Mouse (Mus musculus) hindbrain, embryonic 13.5 days (tissue): ENCODE measurements at regions not wholly inside any gene's neighbourhood (a gene's known extent, or its start where the extent isn't known, plus 50 kb on each side); places are given as distances from the start of the nearest gene placed in this dataset.

Experiments used
- ATAC-seq: fragments of 200-750 bp; cut with Nextera tagmentation; 2 replicates; pipeline ENCODE4 v1.8.0; 2017; ENCODE audit warnings: moderate TSS enrichment; ENCODE audit not compliant: low FRiP score
- H3K27ac ChIP-seq: fragments of 300-500 bp; sonication (generic); 2 replicates; pipeline ENCODE4 v1.5.1; 2015; ENCODE audit warnings: inconsistent platforms, mild to moderate bottlenecking, moderate library complexity
- H3K27me3 ChIP-seq: fragments of 300-500 bp; sonication (generic); 2 replicates; pipeline ENCODE4 v1.6.1; 2015; ENCODE audit warnings: mild to moderate bottlenecking, inconsistent platforms
- H3K36me3 ChIP-seq: fragments of 300-500 bp; sonication (generic); 2 replicates; pipeline ENCODE4 v1.6.1; 2015; ENCODE audit warnings: mild to moderate bottlenecking, inconsistent platforms
- H3K4me1 ChIP-seq: fragments of 300-500 bp; sonication (generic); replicated peaks from 2 replicates; pipeline ENCODE4 v1.6.1; 2015; ENCODE audit warnings: inconsistent platforms
- H3K4me2 ChIP-seq: fragments of 300-500 bp; sonication (generic); 2 replicates; pipeline ENCODE4 v1.6.1; 2015; ENCODE audit warnings: inconsistent platforms, mild to moderate bottlenecking, moderate library complexity
- H3K4me3 ChIP-seq: fragments of 300-500 bp; sonication (generic); 2 replicates; pipeline ENCODE4 v1.5.1; 2015; ENCODE audit warnings: mild to moderate bottlenecking, inconsistent platforms
- H3K9ac ChIP-seq: fragments of 300-500 bp; sonication (generic); 2 replicates; pipeline ENCODE4 v1.6.1; 2015; ENCODE audit warnings: mild to moderate bottlenecking, inconsistent platforms
- H3K9me3 ChIP-seq: fragments of 300-500 bp; sonication (generic); 2 replicates; pipeline ENCODE4 v1.6.1; 2016; ENCODE audit warnings: inconsistent platforms
- WGBS: fragments of 180-500 bp; shearing (Covaris S2); methylation state at CpG from one replicate; pipeline ENCODE4 v1.1.7; 2015; 5-methylcytosine and 5-hydroxymethylcytosine counted together

- peak; percentile 73 for ATAC-seq
- H3K9me3 ChIP-seq, result no peaks in the 10 kb centered on the region
- peak overlapping the region; percentile 59 for H3K4me2 ChIP-seq
- 17% methylated on average over 18 of the region's 18 CpGs for WGBS
- no peaks in the 10 kb centered on the region for H3K36me3 ChIP-seq
- H3K4me3 ChIP-seq, result peak overlapping the region; percentile 31
- peaks cover 3% of the 10 kb centered on the region for H3K4me1 ChIP-seq
- 0 out of 2 replicates have a peak overlapping the region, but pooled peaks have one; percentile 43 for H3K9ac ChIP-seq
- H3K27ac ChIP-seq, result no peak overlapping the region
- peaks cover 6% of the 10 kb centered on the region for H3K27me3 ChIP-seq
Measured at GRCm38 (mm10) chr10:19185790-19186581, 170.3 kb upstream of the Olig3 start.

DNA sequence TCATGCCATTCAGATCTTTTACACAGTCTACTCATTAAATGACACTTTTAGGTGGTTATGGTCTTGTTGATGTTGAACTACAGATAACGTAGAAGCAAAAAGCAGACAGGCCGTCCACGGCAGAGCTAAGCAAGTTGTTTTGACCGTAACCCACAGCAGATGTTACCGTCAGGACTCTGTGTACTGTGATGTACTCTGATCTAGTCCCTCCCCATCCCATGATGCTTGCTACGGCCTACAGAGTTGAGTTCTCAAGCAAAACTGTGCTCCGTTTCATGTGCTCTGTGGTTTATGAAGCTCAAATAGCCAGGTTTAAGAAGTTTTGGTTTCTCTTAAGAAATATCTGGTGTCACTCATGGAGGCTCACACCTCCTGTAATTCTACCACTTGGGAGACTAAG is 169.4 kb upstream of the Tnfaip3 start:
- no peak overlapping the region for H3K4me2 ChIP-seq
- H3K4me3 ChIP-seq, result no peak overlapping the region
- H3K27me3 ChIP-seq, result peaks cover 6% of the 10 kb centered on the region
- 98% methylated on average over 7 of the region's 7 CpGs for WGBS
- no peak overlapping the region for H3K27ac ChIP-seq
- ATAC-seq, result no peak
- H3K36me3 ChIP-seq, result no peaks in the 10 kb centered on the region
- no peaks in the 10 kb centered on the region for H3K9me3 ChIP-seq
- no peak overlapping the region for H3K9ac ChIP-seq
- H3K4me1 ChIP-seq, result peaks cover 3% of the 10 kb centered on the region

GRCm38 (mm10) chr10:19177895-19178294 is 162.4 kb upstream of the Tnfaip3 start:
- no peak for ATAC-seq
- WGBS, result 91% methylated on average over 5 of the region's 5 CpGs
- H3K9me3 ChIP-seq, result peaks cover 8% of the 10 kb centered on the region; the same call in 1 of the 2 replicates
- H3K4me2 ChIP-seq, result no peak overlapping the region
- H3K9ac ChIP-seq, result no peak overlapping the region
- H3K27ac ChIP-seq, result no peak overlapping the region
- H3K36me3 ChIP-seq, result no peaks in the 10 kb centered on the region
- no peaks in the 10 kb centered on the region for H3K27me3 ChIP-seq
- no peak overlapping the region for H3K4me3 ChIP-seq
- H3K4me1 ChIP-seq, result no peaks in the 10 kb centered on the region

DNA sequence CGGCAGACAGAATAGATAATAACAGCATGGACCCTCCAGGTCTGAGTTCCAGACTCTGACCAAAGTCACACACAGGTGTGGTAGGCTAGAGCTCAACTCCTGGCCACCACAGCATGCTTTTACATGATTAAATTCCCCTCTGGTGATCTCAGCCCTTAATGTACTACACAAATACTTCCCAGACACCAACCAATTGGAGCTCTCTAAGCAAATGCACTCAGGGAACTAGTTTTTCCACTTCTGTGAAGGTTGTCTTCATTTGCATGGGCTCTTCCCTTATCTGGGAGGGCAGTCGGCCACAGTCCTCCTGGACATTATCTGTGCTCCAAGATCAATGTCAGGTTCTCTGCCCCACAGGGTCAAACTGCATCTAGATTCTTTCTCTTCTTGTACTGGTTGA is 162.0 kb upstream of the Tnfaip3 start:
- no peak overlapping the region for H3K9ac ChIP-seq
- H3K4me1 ChIP-seq, result no peaks in the 10 kb centered on the region
- H3K36me3 ChIP-seq, result no peaks in the 10 kb centered on the region
- peaks cover 8% of the 10 kb centered on the region; the same call in 1 of the 2 replicates for H3K9me3 ChIP-seq
- no peak for ATAC-seq
- H3K27ac ChIP-seq, result no peak overlapping the region
- no peak overlapping the region for H3K4me2 ChIP-seq
- H3K27me3 ChIP-seq, result no peaks in the 10 kb centered on the region
- no peak overlapping the region for H3K4me3 ChIP-seq
- WGBS, result 81% methylated on average over 2 of the region's 2 CpGs

GRCm38 (mm10) chr10:19176249-19176648 is 160.8 kb upstream of the Tnfaip3 start:
- ATAC-seq, result no peak

GRCm38 (mm10) chr10:19171834-19172233 is 156.4 kb upstream of the Tnfaip3 start:
- no peak overlapping the region for H3K27ac ChIP-seq
- 82% methylated on average over 3 of the region's 3 CpGs for WGBS
- H3K4me3 ChIP-seq, result no peak overlapping the region
- peaks cover 8% of the 10 kb centered on the region; the same call in 1 of the 2 replicates for H3K4me1 ChIP-seq
- no peak overlapping the region for H3K9ac ChIP-seq
- ATAC-seq, result no peak
- H3K27me3 ChIP-seq, result no peaks in the 10 kb centered on the region
- no peaks in the 10 kb centered on the region for H3K36me3 ChIP-seq
- H3K4me2 ChIP-seq, result no peak overlapping the region
- peaks cover 8% of the 10 kb centered on the region; the same call in 1 of the 2 replicates for H3K9me3 ChIP-seq

More at GRCm38 (mm10) chr10:19176249-19176648, 160.8 kb upstream of the Tnfaip3 start:
- H3K4me2 ChIP-seq, result no peak overlapping the region
- H3K36me3 ChIP-seq, result no peaks in the 10 kb centered on the region
- H3K9me3 ChIP-seq, result peaks cover 8% of the 10 kb centered on the region; the same call in 1 of the 2 replicates
- H3K27me3 ChIP-seq, result no peaks in the 10 kb centered on the region
- H3K4me1 ChIP-seq, result no peaks in the 10 kb centered on the region
- no peak overlapping the region for H3K9ac ChIP-seq
- no peak overlapping the region for H3K27ac ChIP-seq
- WGBS, result 87% methylated on average over 3 of the region's 3 CpGs
- no peak overlapping the region for H3K4me3 ChIP-seq

GRCm38 (mm10) chr10:19170596-19170995 is 155.1 kb upstream of the Tnfaip3 start:
- H3K36me3 ChIP-seq, result no peaks in the 10 kb centered on the region
- peaks cover 6% of the 10 kb centered on the region; the same call in 1 of the 2 replicates for H3K9me3 ChIP-seq
- no peak overlapping the region for H3K4me3 ChIP-seq
- peaks cover 8% of the 10 kb centered on the region; the same call in 1 of the 2 replicates for H3K4me1 ChIP-seq
- no peak for ATAC-seq
- H3K9ac ChIP-seq, result no peak overlapping the region
- no peaks in the 10 kb centered on the region for H3K27me3 ChIP-seq
- H3K27ac ChIP-seq, result no peak overlapping the region
- H3K4me2 ChIP-seq, result no peak overlapping the region
- WGBS, result 73% methylated on average over 4 of the region's 4 CpGs

GRCm38 (mm10) chr10:19169272-19169671 is 153.8 kb upstream of the Tnfaip3 start:
- Histone ChIP-seq H3K4me1 (peaks cover 8% of the 10 kb centered on the region; the same call in 1 of the 2 replicates), H3K9ac (no peak overlapping the region), H3K27ac (no peak overlapping the region), H3K27me3 (no peaks in the 10 kb centered on the region), H3K36me3 (no peaks in the 10 kb centered on the region), H3K4me3 (no peak overlapping the region), H3K9me3 (no peaks in the 10 kb centered on the region), H3K4me2 (no peak overlapping the region)
- ATAC-seq, result no peak
- 69% methylated on average over 2 of the region's 2 CpGs for WGBS

- H3K36me3 ChIP-seq, result no peaks in the 10 kb centered on the region
- H3K9me3 ChIP-seq, result no peaks in the 10 kb centered on the region
- H3K4me3 ChIP-seq, result no peak overlapping the region
- no peak for ATAC-seq
- H3K4me2 ChIP-seq, result no peak overlapping the region
- peaks cover 8% of the 10 kb centered on the region; the same call in 1 of the 2 replicates for H3K4me1 ChIP-seq
- H3K27ac ChIP-seq, result no peak overlapping the region
- WGBS, result 85% methylated on average over 5 of the region's 5 CpGs
- H3K9ac ChIP-seq, result no peak overlapping the region
- no peaks in the 10 kb centered on the region for H3K27me3 ChIP-seq
Measured at GRCm38 (mm10) chr10:19168362-19168761, 152.9 kb upstream of the Tnfaip3 start.

DNA sequence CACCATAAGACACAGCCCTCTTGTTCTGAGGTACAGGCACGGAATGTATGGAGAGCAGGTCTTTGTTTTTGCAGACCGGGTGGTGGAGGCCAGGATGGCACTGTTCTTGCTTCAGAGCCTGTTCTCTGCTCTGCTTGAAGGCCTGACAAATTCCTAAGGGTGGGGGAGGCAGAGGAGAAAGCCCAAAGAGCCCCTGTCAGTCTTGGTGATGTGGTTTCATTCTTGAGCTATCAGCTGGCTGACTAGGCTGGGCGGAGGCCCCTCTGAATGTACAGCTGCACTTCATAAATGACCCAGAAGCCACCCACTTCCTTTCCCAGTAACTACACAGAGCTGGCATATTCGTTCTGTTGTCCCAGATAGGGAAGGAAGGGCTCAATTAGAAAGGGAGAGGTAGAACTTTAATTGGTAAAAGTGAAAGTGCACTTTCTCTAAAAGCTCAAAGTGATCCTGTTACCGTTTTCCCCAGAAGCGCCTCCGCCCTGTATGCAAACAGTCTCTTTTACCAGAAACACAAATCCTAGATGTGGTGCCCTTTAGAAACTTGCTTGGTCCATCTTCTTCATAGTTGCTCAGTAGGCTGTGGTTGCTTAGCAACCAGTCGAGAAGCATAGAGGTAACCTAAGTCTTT is 152.3 kb upstream of the Tnfaip3 start:
- Histone ChIP-seq H3K4me2 (peak overlapping the region; percentile 4; the same call in 1 of the 2 replicates), H3K9ac (no peak overlapping the region), H3K27ac (no peak overlapping the region), H3K4me1 (peaks cover 8% of the 10 kb centered on the region; the same call in 1 of the 2 replicates), H3K4me3 (no peak overlapping the region), H3K9me3 (no peaks in the 10 kb centered on the region), H3K36me3 (no peaks in the 10 kb centered on the region), H3K27me3 (no peaks in the 10 kb centered on the region)
- 29% methylated on average over 8 of the region's 8 CpGs for WGBS
- peak; percentile 66; the same call in 1 of the 2 replicates for ATAC-seq

GRCm38 (mm10) chr10:19167101-19167500 is 151.6 kb upstream of the Tnfaip3 start:
- peaks cover 8% of the 10 kb centered on the region; the same call in 1 of the 2 replicates for H3K4me1 ChIP-seq
- no peak overlapping the region for H3K4me3 ChIP-seq
- ATAC-seq, result 0 out of 2 replicates have a peak, but pooled peaks have one; percentile 32
- H3K27ac ChIP-seq, result no peak overlapping the region
- WGBS, result 65% methylated on average over 7 of the region's 7 CpGs
- no peak overlapping the region for H3K9ac ChIP-seq
- no peaks in the 10 kb centered on the region for H3K36me3 ChIP-seq
- H3K27me3 ChIP-seq, result no peaks in the 10 kb centered on the region
- H3K9me3 ChIP-seq, result no peaks in the 10 kb centered on the region
- peak overlapping the region; percentile 4 for H3K4me2 ChIP-seq

DNA sequence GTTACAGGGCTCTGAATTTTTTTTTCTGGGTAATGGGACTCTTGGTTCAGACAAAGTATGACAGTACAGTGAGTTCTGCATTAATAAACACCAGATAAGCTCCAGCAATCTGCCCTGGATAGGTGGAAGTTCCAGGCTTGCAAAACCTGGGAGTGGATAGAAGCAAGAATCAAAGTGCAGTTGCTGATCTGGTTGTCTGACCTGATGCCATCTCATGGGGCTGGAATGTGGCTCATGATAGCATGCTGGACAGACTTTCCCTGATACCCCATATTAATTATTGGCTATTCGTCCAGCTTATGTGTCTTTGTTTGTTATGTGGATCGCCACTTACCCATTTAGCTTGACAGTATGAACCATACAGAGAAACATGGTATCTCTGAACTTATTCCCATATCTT is 146.6 kb upstream of the Tnfaip3 start:
- Histone ChIP-seq H3K9ac (no peak overlapping the region), H3K4me3 (no peak overlapping the region), H3K4me1 (no peaks in the 10 kb centered on the region), H3K9me3 (no peaks in the 10 kb centered on the region), H3K36me3 (no peaks in the 10 kb centered on the region), H3K27ac (no peak overlapping the region), H3K27me3 (no peaks in the 10 kb centered on the region), H3K4me2 (no peak overlapping the region)
- whole genome bisulfite sequencing, result 95% methylated on average over 2 of the region's 2 CpGs
- ATAC-seq, result no peak
